Mouse (Mus musculus) heart, adult 18-20 months (tissue): ENCODE data around the gene Gpr37. TPM values are rescaled to one million over a fixed set of nuclear protein-coding genes. Genes with fewer than 3 reads are reported as not detected.

Experiments
- DNase-seq, 2 experiments: peaks; one replicate each; pipeline ENCODE4 v3.0.0; 2021 to 2022; ENCODE audit warnings: mixed read lengths in 1 of 2
- long read RNA-seq, 2 experiments: library from polyadenylated mRNA; stranded (forward); transcript quantifications; one replicate each; pipeline ENCODE4 v2.0.0; 2021
- total RNA-seq, 2 experiments: library from RNA; stranded (reverse); gene quantifications; 2 replicates each; pipeline ENCODE4 v1.2.3; 2021

Gpr37 gene
- total RNA-seq, result not detected
- long read RNA-seq, experiment 1, result 0 reads
- long read RNA-seq, experiment 2, result 0 reads

- no peak for DNase-seq
These were observed at the start of gene Gpr37 for GRCm38 (mm10) chr6:25690629-25691028. Gpr37 (minus strand) TSS chr6:25690729.

DNA sequence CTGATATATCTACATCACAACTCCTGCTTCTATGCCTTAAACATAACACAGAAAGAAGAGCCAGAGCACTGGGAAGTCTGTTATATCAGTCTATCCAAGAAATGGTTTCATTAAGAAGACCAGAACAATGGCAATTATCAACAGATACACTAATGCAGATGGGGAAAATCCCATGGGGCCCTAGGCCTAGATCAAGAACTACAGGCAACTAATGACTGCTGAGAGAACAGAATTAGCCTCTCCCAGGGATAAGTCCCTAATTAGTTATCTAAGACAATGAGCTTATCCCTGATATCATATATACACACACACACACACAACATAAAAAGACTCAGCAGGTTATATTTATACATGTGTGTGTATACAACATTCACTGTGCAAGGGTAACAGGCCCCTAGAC, 46.0 kb upstream of the Gpr37 start:
- DNase-seq, result no peak

DNA sequence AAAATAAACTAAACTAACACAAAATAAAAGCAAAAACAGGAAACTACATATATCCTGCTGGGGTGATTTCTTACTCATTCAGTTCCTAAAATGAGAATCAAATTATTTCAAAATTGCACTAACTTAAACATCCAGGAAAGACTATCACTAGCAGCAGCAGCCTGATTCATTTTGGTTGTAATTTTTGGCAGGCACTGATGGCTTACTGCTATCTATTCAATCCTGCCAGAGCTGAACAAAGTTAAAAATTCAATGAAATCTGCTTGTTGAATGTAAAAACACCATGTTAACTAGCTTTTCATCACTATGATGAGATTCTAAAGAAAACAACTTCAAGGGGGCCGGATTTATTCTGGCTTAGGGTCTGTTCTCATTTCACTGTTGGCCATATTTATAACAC, 36.0 kb upstream of the Gpr37 start:
- no peak for DNase-seq

DNA sequence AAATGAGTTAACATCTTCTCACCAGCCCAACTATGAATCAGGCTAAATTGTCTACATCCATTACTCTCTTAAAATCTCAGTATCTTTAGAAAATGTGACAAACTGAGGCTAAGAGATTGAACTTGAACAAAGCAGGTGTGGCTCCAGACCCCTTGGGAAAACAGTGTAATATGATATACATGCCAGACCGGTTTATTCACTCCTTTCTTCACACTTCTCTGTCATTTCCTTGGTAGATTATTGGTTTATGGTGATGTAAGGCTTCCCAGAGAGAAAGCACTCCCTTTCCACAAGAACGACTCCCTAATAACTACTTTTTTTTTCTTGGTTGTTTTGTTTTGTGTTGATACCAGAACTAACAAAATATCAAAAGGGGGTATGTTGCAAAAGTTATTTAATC, 20.1 kb upstream of the Gpr37 start:
- DNase-seq, result no peak

GRCm38 (mm10) chr6:25709250-25709895, 18.8 kb upstream of the Gpr37 start:
- peak in 1 of 2 experiments; percentile 27 for DNase-seq

DNA sequence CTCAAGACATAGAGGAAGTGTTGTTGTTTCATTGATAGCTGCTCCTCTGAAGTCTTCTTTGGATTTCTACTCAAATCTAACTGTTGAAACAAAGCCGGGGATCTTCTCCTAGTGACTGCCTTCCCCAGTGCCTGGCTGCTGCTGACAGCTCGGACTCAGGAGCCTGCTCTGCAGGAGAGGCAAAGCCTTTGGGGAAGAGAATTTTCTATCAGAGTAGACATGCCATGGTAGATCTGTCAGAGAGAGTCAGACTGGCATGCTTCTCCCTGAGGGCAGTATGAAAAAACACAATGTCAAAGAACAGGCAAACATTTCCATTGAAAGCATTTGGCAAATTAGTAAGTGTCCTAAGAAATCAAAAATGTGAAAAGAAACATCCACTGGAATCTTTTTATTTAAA, 9.4 kb upstream of the Gpr37 start:
- no peak for DNase-seq

- peak in 1 of 2 experiments; percentile 2 for DNase-seq
These were observed 284 bp downstream of the Gpr37 start for GRCm38 (mm10) chr6:25690284-25690605.

- peak in 1 of 2 experiments; percentile 7 for DNase-seq
These were observed 827 bp downstream of the Gpr37 start for GRCm38 (mm10) chr6:25689520-25690283.

GRCm38 (mm10) chr6:25688927-25689519, 1.5 kb downstream of the Gpr37 start:
- DNase-seq, result no peak

DNA sequence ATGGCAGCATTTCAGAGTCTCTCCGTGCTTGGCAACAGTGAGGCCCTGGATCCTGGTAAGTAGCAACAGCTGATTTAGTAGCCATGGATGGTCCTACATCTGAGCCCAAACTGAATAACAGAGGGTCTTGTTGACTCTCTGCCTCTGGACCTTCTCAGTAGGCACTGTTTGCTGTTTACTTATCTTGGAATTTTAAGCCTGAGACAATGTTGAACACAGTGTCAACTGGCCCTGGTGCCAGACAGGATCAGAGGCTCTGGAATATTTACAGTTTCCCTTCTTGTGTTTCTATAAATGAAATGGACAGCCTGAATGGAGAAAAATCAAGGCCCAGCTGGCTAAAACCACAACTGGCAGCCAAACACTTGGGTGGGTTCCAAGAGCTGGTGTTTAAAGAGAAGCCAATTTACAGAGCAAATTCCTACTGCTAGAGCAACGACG, 3.7 kb downstream of the Gpr37 start:
- peak; percentile 4 to 6 for DNase-seq

DNA sequence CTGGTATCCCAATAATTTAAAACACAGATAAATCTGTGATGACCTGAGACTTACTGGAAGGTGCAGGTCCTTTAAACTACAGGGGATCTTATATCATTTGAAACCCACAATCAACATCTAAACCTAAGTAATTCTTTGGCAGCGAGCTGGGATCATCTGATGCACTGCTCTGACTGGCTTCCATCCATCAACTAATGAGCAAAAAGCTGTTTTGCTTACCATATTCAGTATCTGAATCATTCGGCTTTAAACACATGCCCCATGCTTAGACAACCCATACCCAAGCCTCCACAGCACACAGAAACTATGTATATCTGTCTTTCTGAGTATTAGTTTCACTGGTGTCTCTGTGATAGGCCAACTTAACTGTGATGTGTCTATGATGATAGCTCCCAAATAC, 6.1 kb downstream of the Gpr37 start:
- no peak for DNase-seq

- DNase-seq, result no peak
These were observed 15.4 kb downstream of the Gpr37 start for GRCm38 (mm10) chr6:25675111-25675510.

DNA sequence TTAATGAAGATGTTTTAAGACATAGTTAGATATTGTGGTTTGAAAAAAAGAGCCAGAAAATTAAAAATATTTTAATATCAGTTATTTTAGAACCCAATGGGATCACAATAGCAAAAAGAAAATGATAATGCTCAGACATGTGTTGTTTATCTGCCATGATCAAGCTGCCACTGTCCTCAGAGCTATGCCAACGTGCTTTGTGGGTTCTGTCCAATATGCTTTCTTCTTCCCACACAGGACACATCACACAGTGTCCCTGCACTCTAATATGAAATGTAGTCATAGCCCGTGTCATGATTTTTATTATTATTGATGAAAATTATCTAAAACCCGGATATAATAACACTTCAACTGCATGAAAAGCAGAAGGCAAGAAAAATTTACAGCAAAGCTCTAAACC, 16.7 kb downstream of the Gpr37 start:
- DNase-seq, result no peak

DNA sequence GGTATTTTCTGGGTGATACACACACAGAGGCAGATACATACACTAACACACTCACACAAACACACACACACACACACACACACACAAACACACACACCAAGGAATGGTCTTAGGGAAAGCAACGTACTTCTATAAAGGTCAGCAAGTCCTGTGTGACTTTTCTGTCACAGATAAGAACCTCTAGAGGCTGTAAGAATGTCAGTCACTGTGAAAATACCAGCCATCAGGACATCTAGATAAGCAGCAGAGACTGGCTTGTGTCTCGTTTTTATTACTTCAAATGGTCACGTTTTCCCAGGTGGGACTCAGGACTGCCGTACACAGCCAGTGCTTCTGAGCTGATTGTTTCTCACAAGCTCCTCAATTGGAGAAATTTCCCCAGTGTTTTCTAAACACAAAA, 20.4 kb downstream of the Gpr37 start:
- DNase-seq, result no peak

- no peak for DNase-seq
These were observed 26.6 kb downstream of the Gpr37 start for GRCm38 (mm10) chr6:25663942-25664341.

- no peak for DNase-seq
These were observed 30.4 kb downstream of the Gpr37 start for GRCm38 (mm10) chr6:25659924-25660675.

Other genes with a start within 250 kb of the Gpr37 start
- gene Pot1a, start 118.5 kb upstream of the Gpr37 start, total RNA-seq, result 1 to 10 TPM; 8.4 to 8.6 TPM